Mouse (Mus musculus) brain, embryonic 14.5 days (tissue): Measurements from ENCODE around the gene Ube2d3. TPM values are rescaled to one million over a fixed set of nuclear protein-coding genes. Genes with fewer than 3 reads are reported as not detected.

Experiments used
- DNase-seq: peaks from one replicate; pipeline ENCODE4 v3.0.0-alpha.2; 2011; ENCODE audit warnings: low read depth
- CTCF ChIP-seq: fragments of 200-500 bp; IDR thresholded peaks from 2 replicates; pipeline ENCODE4 v1.5.1; 2012; ENCODE audit warnings: inconsistent platforms, mild to moderate bottlenecking, moderate library complexity, borderline replicate concordance; ENCODE audit not compliant: insufficient read depth, insufficient read length; ENCODE audit errors: extremely low read depth
- POLR2A ChIP-seq: fragments of 200-500 bp; IDR thresholded peaks from 2 replicates; pipeline ENCODE4 v1.6.1; 2012; ENCODE audit warnings: mild to moderate bottlenecking, inconsistent platforms, borderline replicate concordance; ENCODE audit not compliant: poor library complexity, insufficient read depth, insufficient read length, severe bottlenecking; ENCODE audit errors: extremely low read depth
- polyA plus RNA-seq: library from polyadenylated mRNA; depleted of rRNA; stranded (reverse); fragments of >200 nt; gene quantifications from 2 replicates; pipeline ENCODE4 v1.2.3, GENCODE M21; 2012

Ube2d3 gene
- polyA plus RNA-seq, 1 experiment = 299 TPM

DNA sequence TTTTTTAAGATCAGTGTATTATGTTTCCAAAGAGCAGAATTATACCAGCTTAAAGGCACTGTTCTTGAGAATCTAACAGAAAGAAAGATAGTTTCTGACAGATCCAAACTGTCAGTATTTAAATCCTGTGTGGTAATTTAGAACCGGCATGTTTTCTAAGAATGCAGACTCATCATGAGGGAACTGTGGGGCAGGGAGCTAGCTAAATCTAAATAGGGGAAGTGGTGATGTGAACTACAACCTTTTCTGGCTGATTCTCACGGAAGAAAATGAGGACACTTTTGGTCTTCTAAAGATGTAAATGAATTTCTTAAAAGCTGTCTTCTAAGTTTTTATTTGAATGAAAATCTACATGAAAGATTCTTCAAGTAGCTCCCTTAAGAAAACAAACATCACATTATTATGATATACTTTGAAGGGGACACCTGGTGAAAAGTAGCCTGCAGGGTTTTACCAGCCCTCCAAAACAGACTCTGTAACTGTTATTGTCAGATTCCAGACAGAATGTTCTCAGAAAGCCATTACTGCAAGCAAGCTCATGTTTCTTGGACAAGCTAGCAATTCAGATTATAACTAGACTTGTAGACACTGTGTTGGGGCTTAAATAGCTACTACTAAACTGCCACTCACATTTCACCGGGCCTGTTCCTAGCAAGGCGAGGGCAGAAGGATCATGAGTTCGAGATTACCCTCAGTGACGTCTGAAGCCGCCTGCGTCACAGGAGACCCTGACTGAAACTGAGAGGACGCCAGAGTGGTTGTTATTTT, 17.2 kb upstream of the Ube2d3 start:
- no peak for TF ChIP-seq POLR2A
- no peak for TF ChIP-seq CTCF
- DNase-seq = no peak

GRCm38 (mm10) chr3:135421310-135421594, 16.7 kb upstream of the Ube2d3 start:
- TF ChIP-seq CTCF = no peak
- no peak for TF ChIP-seq POLR2A
- no peak for DNase-seq

DNA sequence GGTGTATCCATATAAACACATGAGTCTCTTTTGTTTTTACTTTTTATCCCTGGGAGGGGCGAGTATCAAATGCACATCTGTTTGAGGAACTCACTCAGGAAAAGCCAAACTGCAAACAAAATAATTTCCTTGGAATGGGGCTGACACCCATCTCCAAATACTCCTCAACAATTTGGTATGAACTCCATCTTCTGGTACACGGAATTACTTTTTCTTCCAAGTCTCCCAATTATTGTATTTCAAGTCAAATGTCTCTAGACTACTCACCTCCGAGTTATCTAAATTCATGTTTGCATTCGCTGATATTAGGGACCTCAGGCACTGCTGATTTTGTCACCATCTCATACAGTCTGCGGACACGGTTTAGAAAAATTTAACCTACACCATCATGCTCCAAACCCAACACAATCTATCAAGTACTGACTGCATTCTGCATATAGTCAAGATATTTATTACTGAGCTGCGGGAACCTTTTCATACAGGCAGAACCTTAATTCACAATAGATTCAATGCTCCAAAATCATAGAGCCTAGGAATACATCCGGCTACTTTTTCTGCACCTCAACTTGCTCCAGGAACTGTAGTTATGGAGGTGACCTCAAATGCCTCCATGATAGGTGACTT, 15.6 kb upstream of the Ube2d3 start:
- DNase-seq = no peak
- no peak for TF ChIP-seq CTCF
- TF ChIP-seq POLR2A = no peak

DNA sequence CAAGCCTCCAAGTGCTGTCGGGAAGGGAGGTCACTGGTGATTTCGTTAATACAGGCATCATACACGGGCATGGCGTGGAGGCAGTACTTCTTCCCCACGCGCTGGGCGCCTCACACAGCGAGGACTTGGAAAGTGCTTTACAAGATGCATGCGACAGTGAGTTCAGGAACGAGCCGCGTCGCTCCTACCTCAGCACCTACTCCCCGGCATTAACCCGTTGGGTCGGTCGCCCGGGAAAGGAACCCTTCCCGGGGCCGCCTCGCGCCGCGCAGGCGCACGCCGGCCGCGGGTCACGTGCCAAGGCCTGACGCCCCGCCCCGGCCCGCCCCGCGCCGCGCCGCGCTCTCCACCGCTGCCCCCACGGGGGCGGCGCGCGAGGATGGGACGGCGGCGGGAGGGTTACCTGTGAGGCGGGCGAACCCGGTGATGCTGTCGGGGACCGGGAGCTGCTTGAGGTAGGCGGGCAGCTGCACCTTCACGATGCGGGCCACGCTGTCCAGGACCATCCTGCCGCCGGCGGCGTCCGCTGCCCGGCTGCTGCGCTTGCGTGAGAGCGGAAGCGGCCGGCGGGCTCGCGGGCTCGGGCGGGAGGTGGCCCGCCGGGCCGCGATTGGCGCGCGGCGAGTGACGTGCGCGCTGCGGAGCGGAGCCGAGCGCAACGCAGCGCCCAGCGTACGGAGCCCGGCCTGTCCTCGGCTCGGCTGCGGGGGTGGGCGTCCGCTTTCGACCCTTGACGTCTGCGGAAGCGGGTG, 14.9 kb upstream of the Ube2d3 start:
- TF ChIP-seq POLR2A (peak; percentile 83; the same call in 1 of the 2 replicates), CTCF (no peak)

GRCm38 (mm10) chr3:135423608-135424212, 14.2 kb upstream of the Ube2d3 start, which contains the start of gene Cisd2:
Gene Cisd2 (minus strand): TSS chr3:135423925.
- TF ChIP-seq CTCF (no peak), POLR2A (no peak)
- no peak for DNase-seq

More for the DNA sequence above, 14.9 kb upstream of the Ube2d3 start:
- peak; percentile 96 for DNase-seq

DNA sequence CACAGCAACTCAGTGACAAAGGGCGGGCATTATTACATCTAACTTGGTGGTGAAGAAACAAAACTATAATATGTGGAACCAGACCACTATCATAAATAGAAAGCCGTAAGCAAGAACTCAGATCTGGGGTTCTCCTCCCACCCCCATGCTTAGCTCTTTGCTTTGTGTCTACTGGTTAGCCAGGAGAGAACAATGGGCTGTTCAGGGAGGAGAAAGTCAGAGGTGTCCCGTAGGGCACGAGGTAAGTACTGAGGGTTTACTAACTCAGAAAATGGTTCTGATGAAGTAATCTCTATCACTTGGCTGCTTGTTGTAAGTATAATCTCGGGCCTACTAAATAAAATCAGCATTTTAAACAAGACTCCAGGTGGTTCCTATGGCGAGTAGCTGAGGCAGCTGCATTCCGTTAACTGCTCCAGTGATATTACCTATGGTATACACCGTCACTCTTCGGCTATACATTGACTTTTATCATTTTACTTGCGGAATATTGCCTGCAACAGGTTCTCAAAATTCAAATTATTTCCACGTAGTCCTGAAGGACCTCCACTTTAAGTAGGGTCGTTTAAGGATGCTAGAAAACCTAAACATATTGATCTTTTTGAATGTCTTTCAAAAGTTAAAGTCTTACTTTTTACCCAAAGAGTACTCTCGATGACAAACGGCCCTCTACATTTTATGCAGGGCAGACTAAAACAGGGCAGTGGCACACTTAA, 890 bp upstream of the Ube2d3 start:
- peak; percentile 30 for DNase-seq

GRCm38 (mm10) chr3:135438531-135438912, 573 bp downstream of the Ube2d3 start:
- TF ChIP-seq POLR2A (peak; percentile 83; the same call in 1 of the 2 replicates), CTCF (no peak)
- DNase-seq = peak; percentile 97

More for the DNA sequence above, 890 bp upstream of the Ube2d3 start:
- TF ChIP-seq CTCF (no peak), POLR2A (no peak)

- peak; percentile 63; the same call in 1 of the 2 replicates for TF ChIP-seq POLR2A
- no peak for TF ChIP-seq CTCF
- peak; percentile 89 for DNase-seq
Observed at GRCm38 (mm10) chr3:135438913-135439531, 1.1 kb downstream of the Ube2d3 start.

DNA sequence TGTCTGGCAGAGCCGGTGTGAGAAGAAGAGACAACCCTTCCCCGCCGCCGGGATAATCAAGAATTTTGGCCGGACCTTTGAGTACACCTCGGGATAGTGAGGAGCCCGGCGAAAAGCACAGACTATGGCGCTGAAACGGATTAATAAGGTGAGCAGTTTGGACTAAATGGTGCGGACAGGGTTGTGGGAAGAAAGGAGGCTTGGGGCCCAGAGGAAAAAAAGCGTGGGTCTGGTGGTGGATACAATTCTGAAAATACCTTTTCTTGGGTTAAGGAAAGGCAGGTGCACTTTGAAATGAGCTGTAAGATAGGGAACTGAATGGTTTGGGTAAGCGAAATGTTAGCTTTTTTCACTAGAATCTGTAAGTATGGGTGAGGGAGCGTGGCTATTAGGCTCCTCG, 1.7 kb downstream of the Ube2d3 start:
- no peak for TF ChIP-seq POLR2A
- no peak for TF ChIP-seq CTCF
- peak; percentile 2 for DNase-seq

- peak; percentile 43 for DNase-seq
- no peak for TF ChIP-seq CTCF
- TF ChIP-seq POLR2A = no peak
Observed at GRCm38 (mm10) chr3:135440221-135440620, 2.3 kb downstream of the Ube2d3 start.

- DNase-seq = no peak
Observed at GRCm38 (mm10) chr3:135440621-135441020, 2.7 kb downstream of the Ube2d3 start.

More at GRCm38 (mm10) chr3:135440621-135441020, 2.7 kb downstream of the Ube2d3 start:
- TF ChIP-seq CTCF = no peak
- no peak for TF ChIP-seq POLR2A
